Mouse (Mus musculus): ENCODE data around the gene Platr17. TPM values are rescaled to one million over a fixed set of nuclear protein-coding genes. Genes with fewer than 3 reads are reported as not detected.

Gene Platr17
- total and polyA plus RNA-seq, 3 experiments: not detected

DNA sequence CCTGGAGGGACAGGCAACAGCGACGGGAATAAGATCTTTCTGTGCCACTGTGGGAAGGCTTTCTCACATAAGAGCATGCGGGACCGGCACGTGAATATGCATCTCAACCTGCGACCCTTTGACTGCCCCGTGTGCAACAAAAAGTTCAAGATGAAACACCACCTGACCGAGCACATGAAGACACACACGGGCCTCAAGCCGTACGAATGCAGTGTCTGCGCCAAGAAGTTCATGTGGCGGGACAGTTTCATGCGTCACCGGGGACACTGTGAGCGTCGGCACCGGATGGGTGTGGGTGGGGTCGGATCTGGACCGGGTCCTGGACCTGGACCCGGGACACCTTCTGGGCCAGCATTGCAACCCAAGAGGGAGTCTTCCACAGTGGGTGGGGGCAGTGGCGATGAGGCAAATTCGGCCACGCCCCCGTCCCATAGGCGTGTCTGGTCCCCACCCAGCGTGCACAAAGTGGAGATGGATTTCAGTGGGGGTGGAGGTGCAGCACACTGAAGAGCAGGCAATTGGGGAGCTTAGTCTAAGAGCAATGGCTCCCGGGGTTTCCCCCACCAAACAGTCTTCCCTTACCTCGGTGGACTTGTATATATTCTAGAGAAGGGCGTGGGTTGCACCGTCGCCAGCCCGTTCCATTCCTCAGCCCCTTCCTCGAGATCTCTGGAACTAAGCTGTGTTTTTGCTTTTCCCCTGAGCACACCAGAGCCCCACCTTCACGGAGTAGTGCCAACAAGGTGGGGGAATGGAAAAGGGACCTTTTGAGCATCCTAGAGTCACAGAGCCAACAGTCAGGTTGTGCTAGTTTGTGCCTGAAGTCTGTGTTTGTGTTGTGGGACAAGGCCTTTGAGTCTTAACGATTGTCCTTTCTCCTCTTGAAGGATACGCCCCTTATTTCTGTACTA is 13.6 kb downstream of the Platr17 start:
- peaks cover 0 to 12% of the 10 kb centered on the region in 2 experiments; a peak in 3 of 4 replicates for H3K36me3 ChIP-seq (ENCODE audit: control insufficient read depth in 1 of 2, insufficient read depth in 2 of 2, low read length in 2 of 2)
- H3K9ac ChIP-seq (ENCODE audit: control insufficient read depth, low read depth, low read length, poor library complexity, severe bottlenecking): peak overlapping the region; percentile 73
- no peaks in the 10 kb centered on the region for H3K27me3 ChIP-seq (ENCODE audit: control insufficient read depth in 1 of 2, insufficient read depth in 2 of 2, low read length in 2 of 2)
- peak; percentile 51 for DNase-seq (ENCODE audit: low read depth, low spot score)
- H3K9me3 ChIP-seq (replicated peaks; ENCODE audit: insufficient read depth, low read length): no peaks in the 10 kb centered on the region
- H3K4me3 ChIP-seq (ENCODE audit: control insufficient read depth in 1 of 2, insufficient read depth in 1 of 2, low read depth in 2 of 2, low read length in 2 of 2): peak overlapping the region; percentile 77 to 81
- TF ChIP-seq ETS1 (IDR thresholded peaks at IDR 0.05; ENCODE audit: low read depth, low read length) (no peak), TBP (IDR thresholded peaks at IDR 0.05; ENCODE audit: low read depth, low read length) (peak; percentile 4; the same call in 1 of the 2 replicates)
- peaks cover 10% of the 10 kb centered on the region for H3K79me2 ChIP-seq (ENCODE audit: control insufficient read depth, insufficient read depth, low read length, poor library complexity)
- H3K4me1 ChIP-seq (ENCODE audit: control insufficient read depth in 1 of 2, insufficient read depth in 2 of 2, low read length in 2 of 2): peaks cover 4 to 22% of the 10 kb centered on the region in 2 experiments; a peak in 3 of 4 replicates
- peak overlapping the region; percentile 66 for H3K27ac ChIP-seq (ENCODE audit: control insufficient read depth, low read depth, low read length)

DNA sequence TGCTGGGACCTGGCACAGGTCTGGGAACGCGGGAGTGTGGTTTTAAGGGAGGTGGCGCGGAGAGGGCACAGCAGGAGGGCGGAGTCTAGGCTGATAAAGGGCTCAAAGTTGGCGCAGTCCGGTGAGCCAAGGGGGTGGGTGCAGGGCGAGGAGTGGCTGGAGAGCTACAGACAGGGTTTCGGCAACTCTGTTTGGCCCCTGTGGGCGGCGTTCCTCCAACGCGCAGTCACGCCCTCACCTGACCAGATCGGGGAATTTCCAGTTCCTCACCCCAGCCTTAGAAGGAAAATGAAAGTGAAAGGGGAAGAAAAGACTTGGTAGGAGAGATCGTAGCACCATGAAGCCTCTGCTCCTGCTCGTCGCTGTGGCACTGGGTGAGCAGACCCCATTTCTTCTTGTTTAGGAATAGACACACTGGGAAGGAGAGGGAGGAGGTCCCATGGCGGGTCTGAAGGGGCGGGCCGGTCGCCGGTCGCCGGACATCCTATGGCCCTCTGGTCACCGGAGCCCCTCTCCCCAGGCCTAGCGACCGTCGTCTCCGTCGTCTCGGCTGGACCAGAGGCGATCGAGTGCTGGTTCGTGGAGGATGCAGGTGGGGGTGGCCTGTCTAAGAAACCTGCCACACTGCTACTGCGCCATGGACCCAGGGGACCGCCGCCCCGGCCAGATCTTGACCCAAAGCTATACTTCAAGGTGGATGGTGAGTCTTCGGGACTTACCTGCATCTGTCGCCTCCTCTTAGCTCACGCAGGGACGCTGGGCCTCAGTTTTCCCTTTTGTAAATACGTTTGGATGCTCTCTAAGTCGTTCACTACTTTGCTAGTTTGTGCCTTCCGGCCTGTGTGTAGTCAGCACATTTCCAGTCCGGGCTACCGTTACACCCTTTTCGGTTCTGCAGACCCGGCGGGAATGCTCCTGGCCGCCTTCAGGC is 14.7 kb downstream of the Platr17 start:
- Histone ChIP-seq H3K36me3 (ENCODE audit: control insufficient read depth in 1 of 2, insufficient read depth in 2 of 2, low read length in 2 of 2) (peaks cover 0 to 13% of the 10 kb centered on the region in 2 experiments; a peak in 3 of 4 replicates), H3K79me2 (ENCODE audit: control insufficient read depth, insufficient read depth, low read length, poor library complexity) (peaks cover 8% of the 10 kb centered on the region), H3K4me1 (ENCODE audit: control insufficient read depth in 1 of 2, insufficient read depth in 2 of 2, low read length in 2 of 2) (peaks cover 5 to 29% of the 10 kb centered on the region in 2 experiments), H3K27me3 (ENCODE audit: control insufficient read depth in 1 of 2, insufficient read depth in 2 of 2, low read length in 2 of 2) (no peaks in the 10 kb centered on the region), H3K9ac (ENCODE audit: control insufficient read depth, low read depth, low read length, poor library complexity, severe bottlenecking) (peak overlapping the region; percentile 73), H3K9me3 (replicated peaks; ENCODE audit: insufficient read depth, low read length) (no peaks in the 10 kb centered on the region), H3K4me3 (ENCODE audit: control insufficient read depth in 1 of 2, insufficient read depth in 1 of 2, low read depth in 2 of 2, low read length in 2 of 2) (peak overlapping the region; percentile 77 to 81), H3K27ac (ENCODE audit: control insufficient read depth, low read depth, low read length) (peak overlapping the region; percentile 66)
- DNase-seq (ENCODE audit: low read depth, low spot score): peak; percentile 91
- peak; percentile 95 for TF ChIP-seq ETS1 (IDR thresholded peaks at IDR 0.05; ENCODE audit: low read depth, low read length)
- TF ChIP-seq ZC3H11A (IDR thresholded peaks at IDR 0.05; ENCODE audit: low read depth, low read length): no peak; the same call in 1 of the 2 replicates
- TF ChIP-seq SIN3A (IDR thresholded peaks at IDR 0.05; ENCODE audit: low read length): peak; percentile 90
- TF ChIP-seq ELF1 (IDR thresholded peaks at IDR 0.05; ENCODE audit: low read depth, low read length): 0 out of 2 replicates have a peak, but pooled peaks have one; percentile 13
- TF ChIP-seq GATA1 (IDR thresholded peaks at IDR 0.05; ENCODE audit: low read depth, low read length): no peak
- no peak for TF ChIP-seq POLR2AphosphoS5 (IDR thresholded peaks at IDR 0.05; ENCODE audit: borderline replicate concordance, low read depth, low read length)
- no peak for TF ChIP-seq ZNF384 (IDR thresholded peaks at IDR 0.05; ENCODE audit: low read depth, low read length)
- TF ChIP-seq MAZ (IDR thresholded peaks at IDR 0.05; ENCODE audit: low read depth, low read length): no peak; the same call in 1 of the 2 replicates
- no peak for TF ChIP-seq ZKSCAN1 (IDR thresholded peaks at IDR 0.05; ENCODE audit: low read depth, low read length)
- no peak for TF ChIP-seq MEF2A (IDR thresholded peaks at IDR 0.05; ENCODE audit: extremely low read depth, insufficient replicate concordance, low read depth, low read length, poor library complexity, severe bottlenecking)
- 0 out of 2 replicates have a peak, but pooled peaks have one; percentile 13 for TF ChIP-seq TBP (IDR thresholded peaks at IDR 0.05; ENCODE audit: low read depth, low read length)
- TF ChIP-seq JUND (IDR thresholded peaks at IDR 0.05; ENCODE audit: low read depth, low read length): no peak
- TF ChIP-seq CHD1 (IDR thresholded peaks at IDR 0.05; ENCODE audit: low read depth, low read length): no peak
- peak; percentile 69 for TF ChIP-seq USF1 (IDR thresholded peaks at IDR 0.05; ENCODE audit: low read depth, low read length)
- TF ChIP-seq RAD21 (IDR thresholded peaks at IDR 0.05; ENCODE audit: low read depth, low read length): no peak; the same call in 1 of the 2 replicates
- TF ChIP-seq NRF1 (IDR thresholded peaks at IDR 0.05; ENCODE audit: insufficient read depth, low read depth, low read length, poor library complexity, severe bottlenecking): no peak
- TF ChIP-seq POLR2A (IDR thresholded peaks at IDR 0.05; ENCODE audit: control insufficient read depth in 1 of 2, insufficient read depth in 1 of 2, low read depth in 1 of 2, low read length in 2 of 2, poor library complexity in 1 of 2): peak in 1 of 2 experiments; percentile 45; a peak in 2 of 4 replicates
- TF ChIP-seq TAL1 (IDR thresholded peaks at IDR 0.05; ENCODE audit: low read length): no peak
- TF ChIP-seq RCOR1 (IDR thresholded peaks at IDR 0.05; ENCODE audit: low read depth, low read length): no peak
- no peak for TF ChIP-seq MYB (IDR thresholded peaks at IDR 0.05; ENCODE audit: low read depth, low read length)
- TF ChIP-seq MXI1 (IDR thresholded peaks at IDR 0.05; ENCODE audit: low read depth, low read length): peak; percentile 85
- TF ChIP-seq HCFC1 (IDR thresholded peaks at IDR 0.05; ENCODE audit: low read depth, low read length): peak; percentile 68
- TF ChIP-seq KAT2A (conservative IDR thresholded peaks at IDR 0.05; ENCODE audit: low read depth, low read length): no peak
- TF ChIP-seq NELFE (IDR thresholded peaks at IDR 0.05; ENCODE audit: low read depth, low read length): peak; percentile 38; the same call in 1 of the 2 replicates
- TF ChIP-seq BHLHE40 (IDR thresholded peaks at IDR 0.05; ENCODE audit: borderline replicate concordance, low read depth, low read length): peak; percentile 76; the same call in 1 of the 2 replicates
- TF ChIP-seq E2F4 (IDR thresholded peaks at IDR 0.05; ENCODE audit: borderline replicate concordance, low read depth, low read length): no peak
